In the genomic region with DNA sequence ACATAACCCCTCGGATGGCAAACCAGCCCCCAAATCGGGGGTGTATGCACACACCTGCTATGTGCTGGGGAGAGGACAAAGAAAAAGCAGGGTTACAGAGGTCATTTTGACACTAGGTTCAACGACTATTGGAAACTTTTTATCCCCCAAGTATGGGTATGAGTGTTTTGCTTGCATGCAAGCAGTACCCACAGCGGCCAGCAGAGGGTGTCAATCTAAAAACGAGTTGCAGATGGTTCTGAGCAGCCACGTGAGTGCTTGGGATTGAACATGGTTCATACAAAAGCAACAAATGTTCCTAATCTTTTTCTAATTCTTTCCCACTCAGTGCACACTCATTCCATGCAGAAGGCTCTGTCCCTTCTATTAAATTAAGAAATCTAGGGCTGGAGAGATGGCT, we compare ENCODE assay signal across 9 mouse cellular contexts. TPM values are rescaled to one million over a fixed set of nuclear protein-coding genes. Genes with fewer than 3 reads are reported as not detected.
DNase-seq lines count a peak whose midpoint lies in the region; ATAC-seq and TF ChIP-seq lines count a peak whose summit lies in the region.
"Had no signal": no experiment of that assay in that cellular context is flagged by ENCODE, and none has a peak within 500 bp of the region (broad histone marks: within the 10 kb centered on the region; RNA-seq: fewer than 3 reads in every experiment).

No protein-coding gene starts in this region.

- no peak for TF ChIP-seq POLR2A in MEL (IDR thresholded peaks at IDR 0.05; ENCODE audit: control insufficient read depth in 1 of 2, insufficient read depth in 1 of 2, low read depth in 1 of 2, low read length in 2 of 2, poor library complexity in 1 of 2)
- TF ChIP-seq POLR2A in cerebellum, adult 2 months (IDR thresholded peaks at IDR 0.05; ENCODE audit: borderline replicate concordance, insufficient read depth, low read length), result no peak

- H3K27me3 ChIP-seq in intestine, postnatal 0 days (replicated peaks; ENCODE audit: control insufficient read depth, insufficient read depth, low read length), result no peaks in the 10 kb centered on the region
- no peaks in the 10 kb centered on the region for H3K27me3 ChIP-seq in intestine, embryonic 16.5 days (replicated peaks; ENCODE audit: control insufficient read depth, insufficient read depth, low read length)
- no peaks in the 10 kb centered on the region for H3K27me3 ChIP-seq in MEL (ENCODE audit: control insufficient read depth in 1 of 2, insufficient read depth in 2 of 2, low read length in 2 of 2)
- H3K27me3 ChIP-seq in cerebellum, adult 2 months (ENCODE audit: control insufficient read depth, insufficient read depth, low read length), result no peaks in the 10 kb centered on the region

- TF ChIP-seq RAD21 in MEL (IDR thresholded peaks at IDR 0.05; ENCODE audit: low read depth, low read length), result peak; percentile 32

- H3K4me1 ChIP-seq in intestine, postnatal 0 days (replicated peaks; ENCODE audit: control insufficient read depth, insufficient read depth, low read length), result no peaks in the 10 kb centered on the region
- H3K4me1 ChIP-seq in intestine, embryonic 16.5 days (ENCODE audit: control insufficient read depth, insufficient read depth, low read length), result peaks cover 3% of the 10 kb centered on the region; the same call in 1 of the 2 replicates
- peaks cover 0 to 3% of the 10 kb centered on the region in 2 experiments; a peak in 1 of 4 replicates for H3K4me1 ChIP-seq in MEL (ENCODE audit: control insufficient read depth in 1 of 2, insufficient read depth in 2 of 2, low read length in 2 of 2)
- H3K4me1 ChIP-seq in cerebellum, adult 2 months (ENCODE audit: control insufficient read depth, insufficient read depth, low read length), result no peaks in the 10 kb centered on the region

- peaks cover 3% of the 10 kb centered on the region; the same call in 1 of the 2 replicates for H3K79me2 ChIP-seq in MEL (ENCODE audit: control insufficient read depth, insufficient read depth, low read length, poor library complexity)

- H3K27ac ChIP-seq in intestine, postnatal 0 days (ENCODE audit: low read depth, low read length), result no peak overlapping the region
- H3K27ac ChIP-seq in intestine, embryonic 16.5 days (ENCODE audit: low read length), result no peak overlapping the region
- H3K27ac ChIP-seq in MEL (ENCODE audit: control insufficient read depth, low read depth, low read length), result no peak overlapping the region
- H3K27ac ChIP-seq in cerebellum, adult 2 months (ENCODE audit: insufficient read depth, low read length), result no peak overlapping the region
- no peak overlapping the region for H3K27ac ChIP-seq in left cerebral cortex, adult 2 months

- WGBS in intestine, postnatal 0 days, result 30% methylated on average over 6 of the region's 6 CpGs
- 38% methylated on average over 6 of the region's 6 CpGs for WGBS in intestine, embryonic 16.5 days
- 30% methylated on average over 6 of the region's 6 CpGs for WGBS in cerebellum, adult 2 months

- no peak overlapping the region for H3K4me2 ChIP-seq in intestine, postnatal 0 days (replicated peaks; ENCODE audit: low read depth)
- no peak overlapping the region for H3K4me2 ChIP-seq in intestine, embryonic 16.5 days (ENCODE audit: low read depth, low read length)

- H3K36me3 ChIP-seq in intestine, postnatal 0 days (ENCODE audit: control insufficient read depth, insufficient read depth), result 0 out of 2 replicates have a peak, but pooled peaks cover 19% of the 10 kb centered on the region
- H3K36me3 ChIP-seq in intestine, embryonic 16.5 days (ENCODE audit: control insufficient read depth, insufficient read depth, low read length), result 0 out of 2 replicates have a peak, but pooled peaks cover 3% of the 10 kb centered on the region
- peaks cover 9 to 11% of the 10 kb centered on the region in 2 experiments for H3K36me3 ChIP-seq in MEL (ENCODE audit: control insufficient read depth in 1 of 2, insufficient read depth in 2 of 2, low read length in 2 of 2)

- H3K9ac ChIP-seq in intestine, postnatal 0 days (ENCODE audit: low read depth, low read length), result no peak overlapping the region
- H3K9ac ChIP-seq in intestine, embryonic 16.5 days (ENCODE audit: low read depth, low read length), result no peak overlapping the region
- no peak overlapping the region for H3K9ac ChIP-seq in MEL (ENCODE audit: control insufficient read depth, low read depth, low read length, poor library complexity, severe bottlenecking)

- intact Hi-C loops in left cerebral cortex, adult 2 months (cut with DNase I), result no loop called here

- peak; percentile 85 for TF ChIP-seq CTCF in intestine, postnatal 0 days (IDR thresholded peaks at IDR 0.05; ENCODE audit: low read depth)
- peak; percentile 74 to 94 (median 78) for TF ChIP-seq CTCF in MEL (IDR thresholded peaks at IDR 0.05 in 2 of 3, conservative IDR thresholded peaks at IDR 0.05 in 1 of 3; ENCODE audit: control insufficient read depth in 1 of 3, insufficient read depth in 1 of 3, low read depth in 2 of 3, low read length in 3 of 3, poor library complexity in 1 of 3, severe bottlenecking in 1 of 3)
- TF ChIP-seq CTCF in cerebellum, adult 2 months (IDR thresholded peaks at IDR 0.05; ENCODE audit: borderline replicate concordance, insufficient read depth, low read depth, low read length), result peak; percentile 64
- TF ChIP-seq CTCF in left cerebral cortex, adult 2 months (IDR thresholded peaks at IDR 0.05), result peak; percentile 85

- peak in 1 of 2 experiments; percentile 26; a peak in 1 of 4 replicates for TF ChIP-seq EP300 in MEL (IDR thresholded peaks at IDR 0.05; ENCODE audit: low read depth in 1 of 2, low read length in 2 of 2)

- peak; percentile 89 for DNase-seq in MEL (ENCODE audit: low read depth, low spot score)
- peak; percentile 42 to 59 for DNase-seq in cerebellum, adult 2 months
- DNase-seq in gastrocnemius, postnatal 10 days, result peak; percentile 81
- peak; percentile 38 to 60 for DNase-seq in left cerebral cortex, adult 2 months (ENCODE audit: extremely low spot score in 1 of 2, low spot score in 2 of 2)
- DNase-seq in naive thymus-derived CD4-positive, alpha-beta T cell, adult 2 months (ENCODE audit: low read depth), result peak; percentile 87
- DNase-seq in thymus, postnatal 14 days, result peak; percentile 83

- H3K4me3 ChIP-seq in intestine, postnatal 0 days (ENCODE audit: low read depth, low read length), result no peak overlapping the region
- no peak overlapping the region for H3K4me3 ChIP-seq in intestine, embryonic 16.5 days (ENCODE audit: low read length)
- no peak overlapping the region for H3K4me3 ChIP-seq in MEL (ENCODE audit: control insufficient read depth in 1 of 2, insufficient read depth in 1 of 2, low read depth in 2 of 2, low read length in 2 of 2)
- H3K4me3 ChIP-seq in cerebellum, adult 2 months (replicated peaks; ENCODE audit: insufficient read depth, low read depth, low read length), result no peak overlapping the region
- no peak overlapping the region for H3K4me3 ChIP-seq in left cerebral cortex, adult 2 months
- H3K4me3 ChIP-seq: erythroblast, embryonic 14.5 days had no signal

- ATAC-seq in intestine, postnatal 0 days, result no peak
- no peak for ATAC-seq in intestine, embryonic 16.5 days

- no peaks in the 10 kb centered on the region for H3K9me3 ChIP-seq in intestine, postnatal 0 days (ENCODE audit: control insufficient read depth)
- no peaks in the 10 kb centered on the region for H3K9me3 ChIP-seq in intestine, embryonic 16.5 days (ENCODE audit: control insufficient read depth, low read length)
- H3K9me3 ChIP-seq in MEL (replicated peaks; ENCODE audit: insufficient read depth, low read length), result no peaks in the 10 kb centered on the region

RNA-seq across cellular contexts. Expression of gene Mmachc, which starts 4.4 kb away (rescaled TPM):
- polyA plus RNA-seq in intestine, postnatal 0 days (2015; fragmentation: Nextera tagmentation; extraction: Ambion mirVana), result 5.9 and 6.3 TPM in 2 replicates
- 20.7 and 22.7 TPM in 2 replicates for polyA plus RNA-seq in intestine, embryonic 16.5 days (2015; fragmentation: Nextera tagmentation; extraction: Ambion mirVana)
- total RNA-seq in MEL (2012; rRNA removed), result 12.2 and 15.1 TPM in 2 replicates
- polyA plus RNA-seq in MEL (2012; ENCODE audit: insufficient read depth in 1 of 2, insufficient read length in 2 of 2, low read depth in 1 of 2, low replicate concordance in 2 of 2, missing spikeins in 1 of 2), result 10 to 100 TPM in 1 of 2 experiments, not detected in 1; 22.8 TPM
- 19.2 and 19.8 TPM in 2 replicates for polyA plus RNA-seq in cerebellum, adult 2 months (2012; rRNA removed)
- total RNA-seq in gastrocnemius, postnatal 10 days (2021), result 10 to 100 TPM; 23.0 to 25.6 TPM
- total RNA-seq in left cerebral cortex, adult 2 months (2021), result 10 to 100 TPM; 15.2 to 15.4 TPM

RNA-seq across cellular contexts. Expression of gene Ccdc163, which starts 4.5 kb away (rescaled TPM):
- 9.1 and 11.3 TPM in 2 replicates for polyA plus RNA-seq in intestine, postnatal 0 days (2015; fragmentation: Nextera tagmentation; extraction: Ambion mirVana)
- polyA plus RNA-seq in intestine, embryonic 16.5 days (2015; fragmentation: Nextera tagmentation; extraction: Ambion mirVana), result 21.3 and 22.6 TPM in 2 replicates
- total RNA-seq in MEL (2012; rRNA removed), result 12.3 and 14.2 TPM in 2 replicates
- polyA plus RNA-seq in MEL (2012; ENCODE audit: insufficient read depth in 1 of 2, insufficient read length in 2 of 2, low read depth in 1 of 2, low replicate concordance in 2 of 2, missing spikeins in 1 of 2), result 10 to 100 TPM in 1 of 2 experiments, not detected in 1; 26.0 TPM
- 29.5 and 34.9 TPM in 2 replicates for polyA plus RNA-seq in cerebellum, adult 2 months (2012; rRNA removed)
- total RNA-seq in gastrocnemius, postnatal 10 days (2021), result 1 to 10 TPM; 5.0 to 7.5 TPM
- 1 to 10 TPM; 4.2 to 7.6 TPM for total RNA-seq in left cerebral cortex, adult 2 months (2021)

RNA-seq across cellular contexts. Expression of gene Tesk2, which starts 16.9 kb away (rescaled TPM):
- polyA plus RNA-seq in intestine, postnatal 0 days (2015; fragmentation: Nextera tagmentation; extraction: Ambion mirVana), result 6.6 and 6.9 TPM in 2 replicates
- polyA plus RNA-seq in intestine, embryonic 16.5 days (2015; fragmentation: Nextera tagmentation; extraction: Ambion mirVana), result 10.4 and 11.6 TPM in 2 replicates
- total RNA-seq in MEL (2012; rRNA removed), result 2.3 and 2.8 TPM in 2 replicates
- 1 to 10 TPM in 1 of 2 experiments, not detected in 1; 3.3 TPM for polyA plus RNA-seq in MEL (2012; ENCODE audit: insufficient read depth in 1 of 2, insufficient read length in 2 of 2, low read depth in 1 of 2, low replicate concordance in 2 of 2, missing spikeins in 1 of 2)
- polyA plus RNA-seq in cerebellum, adult 2 months (2012; rRNA removed), result 10.0 and 11.2 TPM in 2 replicates
- total RNA-seq in gastrocnemius, postnatal 10 days (2021), result 1 to 10 TPM; 2.9 to 3.0 TPM
- 1 to 10 TPM; 3.8 to 4.6 TPM for total RNA-seq in left cerebral cortex, adult 2 months (2021)

RNA-seq across cellular contexts. Expression of gene Prdx1, which starts 18.5 kb away (rescaled TPM):
- polyA plus RNA-seq in intestine, postnatal 0 days (2015; fragmentation: Nextera tagmentation; extraction: Ambion mirVana), result 1,180 and 1,265 TPM in 2 replicates
- polyA plus RNA-seq in intestine, embryonic 16.5 days (2015; fragmentation: Nextera tagmentation; extraction: Ambion mirVana), result 1,384 and 1,485 TPM in 2 replicates
- 223 and 307 TPM in 2 replicates for total RNA-seq in MEL (2012; rRNA removed)
- polyA plus RNA-seq in MEL (2012; ENCODE audit: insufficient read depth in 1 of 2, insufficient read length in 2 of 2, low read depth in 1 of 2, low replicate concordance in 2 of 2, missing spikeins in 1 of 2), result 100 to 1,000 TPM in 1 of 2 experiments, not detected in 1; 416 TPM
- 233 and 250 TPM in 2 replicates for polyA plus RNA-seq in cerebellum, adult 2 months (2012; rRNA removed)
- total RNA-seq in gastrocnemius, postnatal 10 days (2021), result 100 to 1,000 TPM; 241 to 242 TPM
- total RNA-seq in left cerebral cortex, adult 2 months (2021), result 100 to 1,000 TPM; 136 to 139 TPM

RNA-seq across cellular contexts. Expression of gene Akr1a1, which starts 52.3 kb away (rescaled TPM):
- polyA plus RNA-seq in intestine, postnatal 0 days (2015; fragmentation: Nextera tagmentation; extraction: Ambion mirVana), result 860 and 870 TPM in 2 replicates
- polyA plus RNA-seq in intestine, embryonic 16.5 days (2015; fragmentation: Nextera tagmentation; extraction: Ambion mirVana), result 928 and 934 TPM in 2 replicates
- 258 and 281 TPM in 2 replicates for total RNA-seq in MEL (2012; rRNA removed)
- 100 to 1,000 TPM in 1 of 2 experiments, not detected in 1; 358 TPM for polyA plus RNA-seq in MEL (2012; ENCODE audit: insufficient read depth in 1 of 2, insufficient read length in 2 of 2, low read depth in 1 of 2, low replicate concordance in 2 of 2, missing spikeins in 1 of 2)
- 526 and 550 TPM in 2 replicates for polyA plus RNA-seq in cerebellum, adult 2 months (2012; rRNA removed)
- 100 to 1,000 TPM; 300 to 334 TPM for total RNA-seq in gastrocnemius, postnatal 10 days (2021)
- 100 to 1,000 TPM; 376 to 408 TPM for total RNA-seq in left cerebral cortex, adult 2 months (2021)
